Mouse (Mus musculus) midbrain, postnatal 0 days (tissue): ENCODE measurements at regions not wholly inside any gene's neighbourhood (a gene's known extent, or its start where the extent isn't known, plus 50 kb on each side); places are given as distances from the start of the nearest gene placed in this dataset.

Source experiments
- ATAC-seq: fragments of 200-750 bp; cut with Nextera tagmentation; 2 replicates; pipeline ENCODE4 v1.8.0; 2017; ENCODE audit warnings: moderate number of reproducible peaks, mild to moderate bottlenecking, moderate TSS enrichment, moderate library complexity; ENCODE audit not compliant: low FRiP score
- DNase-seq: peaks from one replicate; pipeline ENCODE4 v3.0.0-alpha.2; 2015; ENCODE audit warnings: low spot score
- H3K27ac ChIP-seq: fragments of 300-500 bp; sonication (generic); 2 replicates; pipeline ENCODE4 v1.5.1; 2014; ENCODE audit warnings: low read depth, mild to moderate bottlenecking, low read length, mixed read lengths
- H3K27me3 ChIP-seq: fragments of 300-500 bp; sonication (generic); 2 replicates; pipeline ENCODE4 v1.6.1; 2014; ENCODE audit warnings: low read length, control low read depth, mixed read lengths; ENCODE audit not compliant: insufficient read depth
- H3K36me3 ChIP-seq: fragments of 300-500 bp; sonication (generic); 2 replicates; pipeline ENCODE4 v1.6.1; 2014; ENCODE audit warnings: low read length, control low read depth, mixed read lengths; ENCODE audit not compliant: insufficient read depth
- H3K4me1 ChIP-seq: fragments of 300-500 bp; sonication (generic); 2 replicates; pipeline ENCODE4 v1.6.1; 2014; ENCODE audit warnings: mild to moderate bottlenecking, control low read depth, antibody characterized with exemption, low read length, mixed read lengths; ENCODE audit not compliant: insufficient read depth
- H3K4me2 ChIP-seq: fragments of 300-500 bp; sonication (generic); 2 replicates; pipeline ENCODE4 v1.6.1; 2014; ENCODE audit warnings: low read depth, mild to moderate bottlenecking, low read length, mixed read lengths; ENCODE audit not compliant: poor library complexity, severe bottlenecking
- H3K4me3 ChIP-seq: fragments of 300-500 bp; sonication (generic); 2 replicates; pipeline ENCODE4 v1.5.1; 2014; ENCODE audit warnings: low read depth, mild to moderate bottlenecking, low read length, moderate library complexity
- H3K9ac ChIP-seq: fragments of 300-500 bp; sonication (generic); replicated peaks from 2 replicates; pipeline ENCODE4 v1.6.1; 2014; ENCODE audit warnings: mild to moderate bottlenecking, low read length, moderate library complexity, mixed read lengths; ENCODE audit not compliant: poor library complexity, severe bottlenecking
- H3K9me3 ChIP-seq: fragments of 300-500 bp; sonication (generic); 2 replicates; pipeline ENCODE4 v1.6.1; 2016; ENCODE audit warnings: low read length, control low read depth
- CTCF ChIP-seq: IDR thresholded peaks from 2 replicates; pipeline ENCODE4 v1.5.1; 2016; ENCODE audit warnings: antibody characterized with exemption, mild to moderate bottlenecking
- WGBS: fragments of 180-500 bp; shearing (Covaris S2); extraction: QIAGEN DNeasy Blood & Tissue Kit; methylation state at CpG from one replicate; pipeline ENCODE4 v1.1.7; 2014; 5-methylcytosine and 5-hydroxymethylcytosine counted together

DNA sequence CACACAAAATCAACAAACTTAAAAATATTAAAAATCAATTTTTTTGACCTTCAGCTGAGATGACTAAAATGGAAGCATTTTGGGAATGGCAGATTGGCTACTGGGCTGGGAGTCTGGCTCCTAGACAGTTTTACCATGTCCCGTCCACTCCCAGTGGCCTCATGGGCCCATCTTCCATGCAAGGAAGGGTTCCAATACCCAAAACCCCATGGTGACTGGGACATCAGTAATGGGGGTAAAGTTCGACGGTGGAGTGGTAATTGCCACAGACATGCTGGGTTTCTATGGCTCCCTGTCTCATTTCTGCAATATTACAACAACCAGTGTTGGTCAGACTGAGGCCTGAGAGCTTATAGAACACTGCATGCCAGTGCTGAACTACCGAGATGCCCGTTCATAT lies 82.2 kb downstream of the Il20rb start:
- Histone ChIP-seq H3K27ac (no peak overlapping the region), H3K4me2 (no peak overlapping the region), H3K27me3 (no peaks in the 10 kb centered on the region), H3K9ac (no peak overlapping the region), H3K36me3 (no peaks in the 10 kb centered on the region), H3K9me3 (no peaks in the 10 kb centered on the region), H3K4me3 (no peak overlapping the region), H3K4me1 (no peaks in the 10 kb centered on the region)
- DNase-seq, result no peak
- WGBS, result 92% methylated on average over 5 of the region's 5 CpGs
- ATAC-seq, result no peak
- no peak for TF ChIP-seq CTCF

DNA sequence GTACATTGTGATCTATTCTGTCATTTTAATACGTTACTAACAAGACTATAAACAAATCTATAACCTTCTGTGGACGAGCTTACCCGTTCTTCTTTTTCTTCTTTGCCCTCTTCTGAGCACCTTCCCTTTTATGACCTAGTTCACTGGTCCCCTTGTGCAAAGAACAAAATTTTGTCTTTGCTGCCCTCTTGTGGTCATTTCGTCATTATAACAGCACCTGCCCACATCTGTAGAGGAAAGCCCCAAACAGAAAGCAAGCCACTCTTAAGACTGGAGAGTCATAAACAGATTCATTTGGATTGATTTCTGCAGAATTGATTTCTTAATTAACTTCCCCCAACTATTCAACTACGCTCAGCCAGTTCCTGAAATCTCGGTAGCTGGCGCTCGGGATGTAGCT lies 86.2 kb downstream of the Il20rb start:
- WGBS, result 16% methylated on average over 8 of the region's 8 CpGs
- peak; percentile 84 for TF ChIP-seq CTCF
- ATAC-seq, result peak; percentile 66; the same call in 1 of the 2 replicates

DNA sequence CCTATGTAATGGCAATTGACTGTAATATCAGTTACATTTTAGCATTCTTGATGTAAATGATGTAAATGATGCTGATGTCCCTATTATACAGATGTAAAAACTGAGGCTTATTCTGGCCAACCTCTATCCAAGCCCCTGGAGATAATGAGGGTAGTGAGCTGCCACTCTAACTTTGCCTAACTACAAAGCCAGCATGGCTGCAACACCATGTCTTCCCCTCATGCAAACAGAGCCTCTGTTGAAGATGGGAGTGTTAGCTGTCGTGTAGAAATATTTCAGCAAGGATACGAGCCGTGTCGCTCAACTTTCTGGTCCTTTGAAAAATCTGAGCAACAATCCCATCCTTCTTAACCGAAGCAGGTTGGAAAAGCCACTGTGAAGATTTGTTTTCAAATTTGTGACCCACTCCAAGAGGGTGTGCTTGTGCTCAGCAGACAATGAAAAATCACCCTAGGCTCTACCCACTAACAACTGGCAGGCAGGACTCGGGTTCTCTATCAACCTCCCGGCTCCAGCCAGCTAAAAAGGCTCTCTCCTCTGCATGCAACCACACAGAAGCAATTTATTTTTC lies 90.2 kb downstream of the Il20rb start:
- H3K4me1 ChIP-seq, result no peaks in the 10 kb centered on the region
- H3K36me3 ChIP-seq, result no peaks in the 10 kb centered on the region
- TF ChIP-seq CTCF, result no peak
- ATAC-seq (no peak), DNase-seq (no peak)
- no peak overlapping the region for H3K4me3 ChIP-seq
- H3K27ac ChIP-seq, result no peak overlapping the region
- H3K4me2 ChIP-seq, result no peak overlapping the region
- no peaks in the 10 kb centered on the region for H3K9me3 ChIP-seq
- no peak overlapping the region for H3K9ac ChIP-seq
- no peaks in the 10 kb centered on the region for H3K27me3 ChIP-seq
- 92% methylated on average over 7 of the region's 7 CpGs for WGBS

More for the DNA sequence above, 86.2 kb downstream of the Il20rb start:
- H3K4me3 ChIP-seq, result no peak overlapping the region
- no peaks in the 10 kb centered on the region for H3K4me1 ChIP-seq
- no peak overlapping the region for H3K4me2 ChIP-seq
- no peaks in the 10 kb centered on the region for H3K27me3 ChIP-seq
- no peak overlapping the region for H3K9ac ChIP-seq
- no peak overlapping the region for H3K27ac ChIP-seq
- H3K9me3 ChIP-seq, result no peaks in the 10 kb centered on the region
- peak; percentile 91 for DNase-seq
- no peaks in the 10 kb centered on the region for H3K36me3 ChIP-seq

DNA sequence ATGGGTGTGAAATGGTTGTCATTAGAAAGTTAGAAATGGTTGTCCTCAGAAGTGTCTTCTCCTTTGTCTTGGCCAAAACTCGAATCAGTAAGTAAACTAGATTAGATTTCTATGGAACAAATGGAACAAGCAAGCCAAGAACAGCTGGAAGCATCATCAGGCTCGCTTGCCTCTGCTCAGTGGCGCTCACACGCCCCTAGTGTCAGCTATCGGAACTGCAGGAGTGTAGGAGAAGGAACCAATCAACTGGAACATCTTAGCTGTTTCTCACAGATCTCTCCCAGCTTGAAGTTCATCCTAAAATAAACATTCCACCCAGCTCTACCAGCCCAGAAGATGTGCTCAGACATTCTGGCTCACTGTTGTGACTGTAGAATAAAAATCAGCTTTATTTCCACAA lies 90.9 kb downstream of the Il20rb start:
- Histone ChIP-seq H3K4me2 (no peak overlapping the region), H3K4me1 (no peaks in the 10 kb centered on the region), H3K27me3 (no peaks in the 10 kb centered on the region), H3K4me3 (no peak overlapping the region), H3K36me3 (no peaks in the 10 kb centered on the region), H3K9ac (no peak overlapping the region), H3K9me3 (no peaks in the 10 kb centered on the region), H3K27ac (no peak overlapping the region)
- ATAC-seq (no peak), DNase-seq (peak; percentile 79)
- TF ChIP-seq CTCF, result peak; percentile 91
- WGBS, result 7% methylated on average over 5 of the region's 5 CpGs

DNA sequence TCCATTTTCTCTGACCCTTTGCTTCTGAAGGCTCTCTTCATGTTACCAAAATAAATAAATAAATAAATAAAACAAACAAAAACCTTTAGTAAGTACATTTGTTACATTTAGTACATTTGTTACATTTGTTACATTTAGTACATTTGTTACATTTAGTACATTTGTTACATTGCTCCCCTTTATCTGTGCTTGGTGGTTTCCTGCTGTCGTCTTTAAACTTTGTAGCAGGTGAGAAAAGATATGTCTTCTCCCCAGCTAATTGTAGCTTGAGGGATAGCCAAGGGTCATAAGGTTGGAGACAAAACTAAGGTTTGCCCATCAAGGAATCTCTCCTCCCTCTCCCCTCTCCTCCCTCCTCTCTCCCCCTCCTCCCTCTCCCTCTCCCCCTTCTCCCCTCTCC lies 92.0 kb downstream of the Il20rb start:
- Histone ChIP-seq H3K4me2 (no peak overlapping the region), H3K27me3 (no peaks in the 10 kb centered on the region), H3K27ac (no peak overlapping the region), H3K4me3 (no peak overlapping the region), H3K9me3 (no peaks in the 10 kb centered on the region), H3K36me3 (no peaks in the 10 kb centered on the region), H3K4me1 (no peaks in the 10 kb centered on the region), H3K9ac (no peak overlapping the region)
- WGBS, result 76% methylated on average over 1 of the region's 1 CpGs
- DNase-seq (no peak), ATAC-seq (no peak)
- TF ChIP-seq CTCF, result no peak

DNA sequence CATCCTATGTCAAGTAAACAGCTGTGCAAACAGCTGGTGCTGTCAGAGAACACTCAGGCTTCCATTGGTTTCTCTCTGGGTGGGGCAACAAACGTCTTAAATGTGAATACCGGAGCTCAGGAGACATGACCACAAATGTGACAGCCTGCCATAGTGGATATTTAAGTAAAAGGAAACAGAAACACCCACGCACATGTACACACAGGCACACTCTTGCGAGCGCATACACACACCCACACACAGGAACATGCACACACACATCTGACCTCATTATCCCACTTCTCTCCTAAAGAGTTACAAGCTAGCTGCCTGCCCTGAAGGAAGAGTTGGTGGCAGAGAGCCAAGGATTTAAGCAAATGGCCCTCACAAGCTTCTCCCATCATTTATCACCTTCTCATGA lies 92.4 kb downstream of the Il20rb start:
- Histone ChIP-seq H3K27me3 (no peaks in the 10 kb centered on the region), H3K36me3 (no peaks in the 10 kb centered on the region), H3K4me2 (no peak overlapping the region), H3K4me1 (no peaks in the 10 kb centered on the region), H3K9me3 (no peaks in the 10 kb centered on the region), H3K27ac (no peak overlapping the region), H3K9ac (no peak overlapping the region), H3K4me3 (no peak overlapping the region)
- ATAC-seq (no peak), DNase-seq (no peak)
- 74% methylated on average over 5 of the region's 5 CpGs for WGBS
- TF ChIP-seq CTCF, result no peak
